Comparison of ENCODE assay signal across 9 mouse cellular contexts in genomic region chr6:66962582-66963043, GRCm38 (mm10).
DNase-seq lines count a peak whose midpoint lies in the region; ATAC-seq and TF ChIP-seq lines count a peak whose summit lies in the region.
"Had no signal": no experiment of that assay in that cellular context is flagged by ENCODE, and none has a peak within 500 bp of the region (broad histone marks: within the 10 kb centered on the region; RNA-seq: fewer than 3 reads in every experiment).

No protein-coding gene starts in this region.

- H3K9me3 ChIP-seq in heart, postnatal 0 days (replicated peaks; ENCODE audit: control insufficient read depth, low read length), result no peaks in the 10 kb centered on the region
- no peaks in the 10 kb centered on the region for H3K9me3 ChIP-seq in lung, embryonic 14.5 days (ENCODE audit: low read depth, low read length)

- no peak for TF ChIP-seq POLR2A in brain, embryonic 14.5 days (IDR thresholded peaks at IDR 0.05; ENCODE audit: borderline replicate concordance, extremely low read depth, insufficient read depth, insufficient read length, poor library complexity, severe bottlenecking)

- peak; percentile 29 to 47 for DNase-seq in layer of hippocampus, adult 2 months (ENCODE audit: low spot score in 2 of 2)
- no peak for DNase-seq in layer of hippocampus, adult 9-10 months (ENCODE audit: low spot score)
- peak; percentile 88 for DNase-seq in brain, embryonic 14.5 days (ENCODE audit: low read depth)
- DNase-seq in heart, postnatal 0 days (ENCODE audit: low spot score), result peak; percentile 81
- DNase-seq in kidney, postnatal 10 days, result peak; percentile 65
- DNase-seq in lung, embryonic 14.5 days, result peak; percentile 87
- peak; percentile 48 for DNase-seq in retina, adult 2 months (ENCODE audit: low read depth, low spot score)

- peaks cover 7% of the 10 kb centered on the region for H3K36me3 ChIP-seq in heart, postnatal 0 days (replicated peaks; ENCODE audit: control insufficient read depth, insufficient read depth, low read length)
- no peaks in the 10 kb centered on the region for H3K36me3 ChIP-seq in lung, embryonic 14.5 days (ENCODE audit: insufficient read depth)

- H3K4me2 ChIP-seq in heart, postnatal 0 days (ENCODE audit: low read depth, low read length), result no peak overlapping the region
- no peak overlapping the region for H3K4me2 ChIP-seq in lung, embryonic 14.5 days

- peak; percentile 91 for TF ChIP-seq CTCF in layer of hippocampus, adult 2 months (conservative IDR thresholded peaks at IDR 0.05)
- TF ChIP-seq CTCF in brain, embryonic 14.5 days (IDR thresholded peaks at IDR 0.05; ENCODE audit: borderline replicate concordance, extremely low read depth, insufficient read depth, insufficient read length), result peak; percentile 71; the same call in 1 of the 2 replicates
- TF ChIP-seq CTCF in heart, postnatal 0 days (IDR thresholded peaks at IDR 0.05; ENCODE audit: low read depth), result peak; percentile 82
- peak; percentile 77 for TF ChIP-seq CTCF in lung, embryonic 14.5 days (IDR thresholded peaks at IDR 0.05; ENCODE audit: low read depth)

- 21% methylated on average over 2 of the region's 2 CpGs for WGBS in heart, postnatal 0 days
- 28% methylated on average over 2 of the region's 2 CpGs for WGBS in lung, embryonic 14.5 days

- no peak overlapping the region for H3K4me3 ChIP-seq in layer of hippocampus, adult 2 months
- H3K4me3 ChIP-seq in heart, postnatal 0 days (ENCODE audit: low read depth, low read length), result no peak overlapping the region
- H3K4me3 ChIP-seq in lung, embryonic 14.5 days (ENCODE audit: low read depth, low read length), result no peak overlapping the region

- H3K27me3 ChIP-seq in heart, postnatal 0 days (ENCODE audit: control insufficient read depth, insufficient read depth, low read length), result no peaks in the 10 kb centered on the region
- H3K27me3 ChIP-seq in lung, embryonic 14.5 days (ENCODE audit: insufficient read depth, low read length), result no peaks in the 10 kb centered on the region

- H3K4me1 ChIP-seq in heart, postnatal 0 days (ENCODE audit: control insufficient read depth, insufficient read depth), result peaks cover 28% of the 10 kb centered on the region
- peaks cover 8% of the 10 kb centered on the region; the same call in 1 of the 2 replicates for H3K4me1 ChIP-seq in lung, embryonic 14.5 days (ENCODE audit: insufficient read depth)

- ATAC-seq in erythroid progenitor cell, adult 5-6 weeks (replicated peaks; ENCODE audit: low FRiP score, poor library complexity, severe bottlenecking), result peak; percentile 81
- ATAC-seq in heart, postnatal 0 days (ENCODE audit: insufficient read depth, low read depth), result peak; percentile 79
- ATAC-seq in lung, embryonic 14.5 days (ENCODE audit: insufficient read depth), result peak; percentile 73

- TF ChIP-seq EP300 in heart, postnatal 0 days (IDR thresholded peaks at IDR 0.05; ENCODE audit: low read depth), result no peak

- no peak overlapping the region for H3K27ac ChIP-seq in layer of hippocampus, adult 2 months
- H3K27ac ChIP-seq in heart, postnatal 0 days (ENCODE audit: low read depth), result no peak overlapping the region
- no peak overlapping the region for H3K27ac ChIP-seq in lung, embryonic 14.5 days (ENCODE audit: low read depth)
- H3K27ac ChIP-seq: macrophage had no signal

- H3K9ac ChIP-seq in heart, postnatal 0 days (replicated peaks; ENCODE audit: low read depth, low read length), result no peak overlapping the region
- no peak overlapping the region for H3K9ac ChIP-seq in lung, embryonic 14.5 days
